Mouse (Mus musculus) layer of hippocampus, adult 18-20 months (tissue): ENCODE measurements at regions not wholly inside any gene's neighbourhood (a gene's known extent, or its start where the extent isn't known, plus 50 kb on each side); places are given as distances from the start of the nearest gene placed in this dataset.

Experiments
- DNase-seq, 2 experiments: peaks; one replicate each; pipeline ENCODE4 v3.0.0; 2022; ENCODE audit warnings: low spot score in 2 of 2

- no peak for DNase-seq
Observed at GRCm38 (mm10) chr10:17630861-17631581, 92.0 kb upstream of the Cited2 start.

GRCm38 (mm10) chr10:17631817-17632216, 91.2 kb upstream of the Cited2 start:
- no peak for DNase-seq

GRCm38 (mm10) chr10:17632959-17633674, 89.9 kb upstream of the Cited2 start:
- DNase-seq, result no peak

GRCm38 (mm10) chr10:17645363-17645762, 77.7 kb upstream of the Cited2 start:
- no peak for DNase-seq

GRCm38 (mm10) chr10:17646391-17646790, 76.6 kb upstream of the Cited2 start:
- DNase-seq, result no peak

GRCm38 (mm10) chr10:17648077-17648476, 74.9 kb upstream of the Cited2 start:
- no peak for DNase-seq

GRCm38 (mm10) chr10:17650997-17651750, 71.8 kb upstream of the Cited2 start:
- no peak for DNase-seq

GRCm38 (mm10) chr10:17653325-17653724, 69.7 kb upstream of the Cited2 start:
- DNase-seq, result no peak

- DNase-seq, result no peak
Observed at GRCm38 (mm10) chr10:17653785-17654184, 69.2 kb upstream of the Cited2 start.

GRCm38 (mm10) chr10:17654308-17654858, 68.6 kb upstream of the Cited2 start:
- DNase-seq, result no peak

- no peak for DNase-seq
Observed at GRCm38 (mm10) chr10:17655459-17656051, 67.5 kb upstream of the Cited2 start.

- no peak for DNase-seq
Observed at GRCm38 (mm10) chr10:17656305-17656704, 66.7 kb upstream of the Cited2 start.

GRCm38 (mm10) chr10:17656872-17657482, 66.0 kb upstream of the Cited2 start:
- no peak for DNase-seq

- no peak for DNase-seq
Observed at GRCm38 (mm10) chr10:17659575-17659974, 63.4 kb upstream of the Cited2 start.

- no peak for DNase-seq
Observed at GRCm38 (mm10) chr10:17660836-17661452, 62.1 kb upstream of the Cited2 start.

- DNase-seq, result no peak
Observed at GRCm38 (mm10) chr10:17666089-17666488, 56.9 kb upstream of the Cited2 start.

GRCm38 (mm10) chr10:17669401-17669800, 53.6 kb upstream of the Cited2 start:
- no peak for DNase-seq
